Mouse (Mus musculus) R1 (cell line): ENCODE measurements around the gene Vsig8.

Experiments used
- DNase-seq: peaks from one replicate; pipeline ENCODE4 v3.0.0-alpha.2; 2018; ENCODE audit warnings: low read depth, low spot score

The Vsig8 gene

GRCm38 (mm10) chr1:172590385-172590784 lies 34.6 kb downstream of the Vsig8 start, which contains the start of gene Slamf8:
TSS of gene Slamf8 (minus strand) at chr1:172590568.
- DNase-seq, result no peak

GRCm38 (mm10) chr1:172593321-172593720 lies 37.6 kb downstream of the Vsig8 start:
- no peak for DNase-seq

- no peak for DNase-seq
Measured at GRCm38 (mm10) chr1:172593956-172594355, 38.2 kb downstream of the Vsig8 start.

- DNase-seq, result peak; percentile 61
Measured at GRCm38 (mm10) chr1:172594495-172594894, 38.8 kb downstream of the Vsig8 start.

- no peak for DNase-seq
Measured at GRCm38 (mm10) chr1:172602326-172602725, 46.6 kb downstream of the Vsig8 start, which contains the start of gene Fcrl6. TSS of gene Fcrl6 (minus strand) at chr1:172602551.

- no peak for DNase-seq
Measured at GRCm38 (mm10) chr1:172611304-172611703, 55.6 kb downstream of the Vsig8 start.

- peak; percentile 41 for DNase-seq
Measured at GRCm38 (mm10) chr1:172612745-172613144, 57.0 kb downstream of the Vsig8 start.
